Mouse (Mus musculus) lung, postnatal 0 days (tissue): ENCODE results near the gene Rab20.

Source experiments
- CTCF ChIP-seq: IDR thresholded peaks from 2 replicates; pipeline ENCODE4 v1.5.1; 2016; ENCODE audit warnings: antibody characterized with exemption, mild to moderate bottlenecking
- EP300 ChIP-seq: IDR thresholded peaks from 2 replicates; pipeline ENCODE4 v1.6.1; 2016; ENCODE audit warnings: antibody characterized with exemption, mild to moderate bottlenecking, control low read depth

GRCm38 (mm10) chr8:11441291-11441690 is 37.2 kb downstream of the Rab20 start:
- TF ChIP-seq EP300 (no peak), CTCF (no peak)
